Mouse (Mus musculus) CH12.LX (cell line): ENCODE results near the gene Kcnj4.

Experiments used
- CTCF ChIP-seq, 2 experiments: IDR thresholded peaks in 1 of 2; conservative IDR thresholded peaks in 1 of 2; 2 replicates each; pipeline ENCODE4 v1.5.1; 2011 to 2012; ENCODE audit warnings: low read depth in 2 of 2, low read length in 2 of 2, improper control_type of control experiment in 1 of 2, inconsistent platforms in 1 of 2, mild to moderate bottlenecking in 1 of 2, moderate library complexity in 1 of 2
- EP300 ChIP-seq: IDR thresholded peaks from 2 replicates; pipeline ENCODE4 v1.6.1; 2011; ENCODE audit warnings: low read length, improper control_type of control experiment
- HCFC1 ChIP-seq: IDR thresholded peaks from 2 replicates; pipeline ENCODE4 v1.6.1; 2012; ENCODE audit warnings: low read depth, mild to moderate bottlenecking, inconsistent platforms, low read length, improper control_type of control experiment
- MAFK ChIP-seq: IDR thresholded peaks from 2 replicates; pipeline ENCODE4 v1.6.1; 2011; ENCODE audit warnings: low read length, improper control_type of control experiment; ENCODE audit not compliant: insufficient replicate concordance
- MAZ ChIP-seq: IDR thresholded peaks from 2 replicates; pipeline ENCODE4 v1.6.1; 2012; ENCODE audit warnings: low read depth, mild to moderate bottlenecking, inconsistent platforms, low read length, improper control_type of control experiment, moderate library complexity
- MXI1 ChIP-seq: IDR thresholded peaks from 2 replicates; pipeline ENCODE4 v1.6.1; 2011; ENCODE audit warnings: mild to moderate bottlenecking, low read depth, low read length, improper control_type of control experiment
- PAX5 ChIP-seq: IDR thresholded peaks from 2 replicates; pipeline ENCODE4 v1.6.1; 2012; ENCODE audit warnings: low read length, inconsistent platforms, mixed read lengths
- POLR2A ChIP-seq: IDR thresholded peaks from 2 replicates; pipeline ENCODE4 v1.6.1; 2011; ENCODE audit warnings: low read depth, mild to moderate bottlenecking, improper control_type of control experiment, low read length
- POLR2AphosphoS2 ChIP-seq: IDR thresholded peaks from 2 replicates; pipeline ENCODE4 v1.6.1; 2011; ENCODE audit warnings: low read depth, low read length, improper control_type of control experiment
- RAD21 ChIP-seq: IDR thresholded peaks from 2 replicates; pipeline ENCODE4 v1.6.1; 2011; ENCODE audit warnings: low read depth, mild to moderate bottlenecking, low read length, improper control_type of control experiment, moderate library complexity
- SMC3 ChIP-seq: IDR thresholded peaks from 2 replicates; pipeline ENCODE4 v1.6.1; 2011; ENCODE audit warnings: low read depth, low read length, improper control_type of control experiment
- TCF12 ChIP-seq: IDR thresholded peaks from 2 replicates; pipeline ENCODE4 v1.6.1; 2014; ENCODE audit warnings: low read depth, mild to moderate bottlenecking, inconsistent platforms, low read length, improper control_type of control experiment
- ZC3H11A ChIP-seq: IDR thresholded peaks from 2 replicates; pipeline ENCODE4 v1.6.1; 2012; ENCODE audit warnings: low read depth, mild to moderate bottlenecking, inconsistent platforms, low read length, improper control_type of control experiment
- ZNF384 ChIP-seq: IDR thresholded peaks from 2 replicates; pipeline ENCODE4 v1.6.1; 2012; ENCODE audit warnings: low read depth, low read length, improper control_type of control experiment, inconsistent platforms

GRCm38 (mm10) chr15:79511553-79512320 is 6.7 kb upstream of the Kcnj4 start:
- no peak for TF ChIP-seq POLR2A
- no peak for TF ChIP-seq CTCF (conservative IDR thresholded peaks at IDR 0.05 in 1 of 2, IDR thresholded peaks at IDR 0.05 in 1 of 2; ENCODE audit: low read depth in 2 of 2, low read length in 2 of 2)
- TF ChIP-seq PAX5, result no peak
- TF ChIP-seq EP300, result no peak
- TF ChIP-seq ZC3H11A, result no peak
- no peak for TF ChIP-seq ZNF384
- TF ChIP-seq MAFK, result no peak
- no peak for TF ChIP-seq HCFC1
- no peak for TF ChIP-seq TCF12
- no peak for TF ChIP-seq POLR2AphosphoS2
- no peak for TF ChIP-seq MXI1
- no peak for TF ChIP-seq RAD21
- no peak for TF ChIP-seq SMC3
- no peak for TF ChIP-seq MAZ
